Mouse (Mus musculus) brain, embryonic 14.5 days (tissue): ENCODE results near the gene Gm4450.
"Not testable (repeated sequence)": the region's sequence is repeated elsewhere in the genome, so short reads cannot be mapped to it uniquely, and the experiment has no call there.

ENCODE experiments used
- CTCF ChIP-seq: fragments of 200-500 bp; IDR thresholded peaks from 2 replicates; pipeline ENCODE4 v1.5.1; 2012; ENCODE audit warnings: inconsistent platforms, mild to moderate bottlenecking, moderate library complexity, borderline replicate concordance; ENCODE audit not compliant: insufficient read depth, insufficient read length; ENCODE audit errors: extremely low read depth
- POLR2A ChIP-seq: fragments of 200-500 bp; IDR thresholded peaks from 2 replicates; pipeline ENCODE4 v1.6.1; 2012; ENCODE audit warnings: mild to moderate bottlenecking, inconsistent platforms, borderline replicate concordance; ENCODE audit not compliant: poor library complexity, insufficient read depth, insufficient read length, severe bottlenecking; ENCODE audit errors: extremely low read depth

DNA sequence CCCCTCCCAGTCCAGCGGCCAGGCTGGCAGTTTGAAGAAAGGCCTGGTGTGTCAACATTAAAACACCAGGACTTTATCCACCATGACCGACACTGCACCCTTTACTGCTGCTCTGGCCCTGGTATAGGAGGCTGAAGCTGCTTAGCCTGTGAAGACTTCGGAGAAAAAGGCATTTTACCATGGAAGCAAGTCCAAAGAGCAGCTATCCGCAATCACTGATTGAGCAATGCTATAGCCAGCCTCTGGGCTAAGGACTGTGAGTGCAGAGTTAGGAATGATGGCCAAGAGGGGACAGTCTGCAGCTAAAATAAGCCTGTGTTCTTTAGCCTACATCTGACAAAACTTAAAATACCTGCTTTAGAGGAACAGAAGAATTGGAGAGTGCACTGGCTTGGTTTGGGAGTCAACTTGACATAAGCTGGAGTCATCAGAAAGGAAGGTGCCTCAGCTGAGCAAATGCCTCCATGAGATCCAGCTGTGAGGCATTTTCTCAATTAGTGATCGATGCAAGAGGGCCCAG, 49.6 kb downstream of the Gm4450 start:
- not testable (repeated sequence) for TF ChIP-seq POLR2A, CTCF
